Mouse (Mus musculus) stomach, postnatal 0 days (tissue): ENCODE data around the gene Asgr1.

Experiments
- CTCF ChIP-seq: IDR thresholded peaks from 2 replicates; pipeline ENCODE4 v1.5.1; 2016; ENCODE audit warnings: antibody characterized with exemption, low read depth, mild to moderate bottlenecking, moderate library complexity
- EP300 ChIP-seq: optimal IDR thresholded peaks from 2 replicates; pipeline ENCODE3; 2016; ENCODE audit warnings: antibody characterized with exemption

DNA sequence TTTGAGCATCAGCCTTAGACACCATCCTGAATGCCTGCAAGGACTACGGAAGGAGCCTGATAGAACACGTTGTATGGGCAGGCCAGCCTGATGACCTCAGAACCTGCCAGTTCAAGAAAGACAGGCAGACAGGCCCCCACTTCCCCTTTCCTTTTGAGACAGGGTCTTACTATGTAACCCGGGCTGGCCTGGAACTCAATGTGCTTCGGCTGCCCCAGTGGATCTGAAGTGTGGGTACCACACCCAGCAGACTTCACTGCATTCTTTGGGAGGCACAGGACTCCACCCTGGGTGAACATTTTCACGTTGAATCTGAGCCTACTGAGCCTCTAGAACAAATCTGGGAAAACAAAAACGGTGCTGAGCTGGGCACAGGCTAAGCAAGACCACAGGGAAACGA lies 15.7 kb upstream of the Asgr1 start:
- TF ChIP-seq CTCF, result no peak
- no peak for TF ChIP-seq EP300
